Mouse (Mus musculus) MEL (cell line): ENCODE data around the gene Col15a1.

Experiments used
- BHLHE40 ChIP-seq: IDR thresholded peaks from 2 replicates; pipeline ENCODE4 v1.6.1; 2012; ENCODE audit warnings: low read depth, mild to moderate bottlenecking, inconsistent platforms, low read length, improper control_type of control experiment, borderline replicate concordance
- CTCF ChIP-seq, 3 experiments: IDR thresholded peaks in 2 of 3; conservative IDR thresholded peaks in 1 of 3; 2 replicates each; pipeline ENCODE4 v1.5.1; 2011 to 2012; ENCODE audit warnings: low read length in 3 of 3, low read depth in 2 of 3, mild to moderate bottlenecking in 2 of 3, improper control_type of control experiment in 1 of 3, inconsistent platforms in 1 of 3, mixed read lengths in 1 of 3, moderate library complexity in 1 of 3; ENCODE audit not compliant: control insufficient read depth in 1 of 3, insufficient read depth in 1 of 3, poor library complexity in 1 of 3, severe bottlenecking in 1 of 3
- HCFC1 ChIP-seq: IDR thresholded peaks from 2 replicates; pipeline ENCODE4 v1.6.1; 2012; ENCODE audit warnings: low read depth, mild to moderate bottlenecking, inconsistent platforms, low read length, improper control_type of control experiment, moderate library complexity
- POLR2AphosphoS2 ChIP-seq: IDR thresholded peaks from 2 replicates; pipeline ENCODE4 v1.6.1; 2011; ENCODE audit warnings: low read length, improper control_type of control experiment
- TCF12 ChIP-seq: IDR thresholded peaks from 2 replicates; pipeline ENCODE4 v1.6.1; 2014; ENCODE audit warnings: low read depth, mild to moderate bottlenecking, inconsistent platforms, low read length, improper control_type of control experiment, moderate library complexity
- USF2 ChIP-seq, 2 experiments: IDR thresholded peaks; 2 replicates each; pipeline ENCODE4 v1.6.1; 2011 to 2012; ENCODE audit warnings: improper control_type of control experiment in 2 of 2, low read length in 2 of 2, borderline replicate concordance in 1 of 2, inconsistent platforms in 1 of 2, low read depth in 1 of 2, mild to moderate bottlenecking in 1 of 2; ENCODE audit not compliant: insufficient read depth in 1 of 2
- ZC3H11A ChIP-seq: IDR thresholded peaks from 2 replicates; pipeline ENCODE4 v1.6.1; 2012; ENCODE audit warnings: low read depth, mild to moderate bottlenecking, inconsistent platforms, low read length, improper control_type of control experiment

DNA sequence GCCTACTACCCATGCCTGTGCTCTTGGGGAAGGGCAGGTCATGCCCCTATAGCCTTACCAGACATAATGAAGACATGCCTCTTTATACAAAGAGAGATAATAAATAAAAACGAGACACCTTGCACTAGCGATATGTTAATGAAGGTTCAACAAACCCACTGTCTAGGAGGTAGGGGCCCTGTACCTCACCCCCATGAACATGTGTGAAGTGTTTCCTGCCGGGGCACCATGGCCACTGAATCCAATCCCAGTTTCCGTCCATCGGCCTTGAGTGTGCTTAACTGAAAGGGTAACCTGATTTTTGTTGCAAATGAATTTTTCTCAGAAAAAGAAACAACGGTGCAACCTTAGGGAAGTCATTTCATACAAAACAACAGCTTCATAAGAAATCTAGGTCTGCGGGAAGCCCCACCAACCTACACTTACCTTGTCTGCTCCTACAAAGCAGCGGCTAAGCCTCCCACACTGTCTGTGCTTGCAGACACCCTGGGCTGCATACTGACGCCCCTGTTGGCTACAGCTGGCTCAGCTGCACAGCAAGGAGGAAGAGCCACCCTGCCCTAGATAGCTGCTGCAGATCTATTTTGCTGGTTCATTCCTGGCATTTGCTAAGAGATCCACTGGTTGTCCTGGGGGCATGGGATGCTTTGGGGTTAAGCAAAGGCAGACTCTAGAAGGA lies 64.6 kb downstream of the Col15a1 start:
- TF ChIP-seq HCFC1 (no peak), USF2 (IDR thresholded peaks at IDR 0.05; ENCODE audit: borderline replicate concordance in 1 of 2, insufficient read depth in 1 of 2, low read depth in 1 of 2, low read length in 2 of 2) (no peak), CTCF (IDR thresholded peaks at IDR 0.05 in 2 of 3, conservative IDR thresholded peaks at IDR 0.05 in 1 of 3; ENCODE audit: control insufficient read depth in 1 of 3, insufficient read depth in 1 of 3, low read depth in 2 of 3, low read length in 3 of 3, poor library complexity in 1 of 3, severe bottlenecking in 1 of 3) (no peak), POLR2AphosphoS2 (no peak), ZC3H11A (no peak), TCF12 (no peak), BHLHE40 (no peak)
